Mouse (Mus musculus) right cerebral cortex, postnatal 25 days (tissue): ENCODE data around the gene Rhox6.
"Not testable (repeated sequence)": the region's sequence is repeated elsewhere in the genome, so short reads cannot be mapped to it uniquely, and the experiment has no call there.

Experiments
- DNase-seq: peaks from one replicate; pipeline ENCODE4 v3.0.0; 2022

Rhox6 gene

DNA sequence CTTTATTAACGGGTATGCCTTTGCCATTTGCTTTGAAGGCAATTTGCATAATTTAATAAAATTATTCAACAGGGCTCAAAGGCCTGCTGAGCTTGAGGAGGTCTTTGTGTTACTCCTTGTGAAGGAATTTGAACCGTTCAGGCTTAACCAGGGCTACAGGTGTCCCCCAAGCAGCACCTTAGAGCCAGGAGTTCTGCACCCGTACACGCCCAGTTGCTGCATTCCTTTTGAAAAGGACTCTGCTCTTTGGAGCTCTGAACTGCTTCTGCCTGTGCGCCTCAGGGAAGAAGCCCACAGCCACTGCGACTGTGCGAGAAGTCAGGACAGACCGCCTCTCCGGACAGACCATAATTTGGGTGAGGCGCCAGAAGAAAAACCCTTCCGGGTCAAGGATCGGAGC lies at the start of gene Rhox6:
Gene Rhox6 (plus strand): TSS at position 301 of the 400 bp plus-strand sequence.
- not testable (repeated sequence) for DNase-seq

DNA sequence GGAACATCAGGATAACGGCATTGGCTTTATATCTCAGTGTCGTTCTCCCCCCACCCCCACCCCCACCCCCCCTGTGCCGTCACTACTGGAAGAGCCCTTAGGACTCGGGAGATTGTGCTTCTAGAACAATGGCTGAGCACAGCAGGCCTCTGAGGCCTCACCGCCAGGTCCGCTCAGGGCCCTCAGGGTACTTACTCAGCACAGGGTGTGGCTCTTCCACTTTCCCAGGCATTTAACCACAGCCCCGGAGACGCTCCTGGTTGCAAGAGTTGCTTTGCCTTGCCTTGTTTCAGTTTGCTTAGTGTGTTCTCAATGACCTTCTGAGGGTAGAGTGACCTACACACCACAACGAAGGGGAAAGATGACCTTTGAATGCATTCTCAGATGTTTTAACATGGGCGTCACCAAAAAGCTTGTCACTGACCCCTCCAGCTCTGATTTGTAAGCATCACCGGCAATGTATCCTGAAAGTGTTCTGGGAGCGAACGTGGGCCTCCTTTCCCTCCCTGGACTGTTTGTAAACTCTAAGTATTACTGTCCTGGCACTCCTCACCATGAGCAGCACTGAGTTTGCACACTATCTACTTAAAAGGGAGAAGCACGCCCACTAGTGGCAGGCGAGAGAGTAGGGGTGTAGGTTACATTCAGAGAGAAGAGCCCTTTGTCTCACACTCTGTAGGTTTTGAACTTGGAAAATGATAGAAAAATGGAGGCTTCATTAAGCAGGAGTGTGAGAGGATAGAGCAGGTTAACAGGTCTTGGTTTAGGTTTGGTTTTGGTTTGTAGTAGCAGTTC lies 19.2 kb upstream of the Rhox6 start:
- DNase-seq, result no peak

- DNase-seq, result no peak
Observed at GRCm38 (mm10) chrX:37809396-37809795, 17.3 kb upstream of the Rhox6 start.

GRCm38 (mm10) chrX:37811179-37811578 lies 15.5 kb upstream of the Rhox6 start:
- no peak for DNase-seq

DNA sequence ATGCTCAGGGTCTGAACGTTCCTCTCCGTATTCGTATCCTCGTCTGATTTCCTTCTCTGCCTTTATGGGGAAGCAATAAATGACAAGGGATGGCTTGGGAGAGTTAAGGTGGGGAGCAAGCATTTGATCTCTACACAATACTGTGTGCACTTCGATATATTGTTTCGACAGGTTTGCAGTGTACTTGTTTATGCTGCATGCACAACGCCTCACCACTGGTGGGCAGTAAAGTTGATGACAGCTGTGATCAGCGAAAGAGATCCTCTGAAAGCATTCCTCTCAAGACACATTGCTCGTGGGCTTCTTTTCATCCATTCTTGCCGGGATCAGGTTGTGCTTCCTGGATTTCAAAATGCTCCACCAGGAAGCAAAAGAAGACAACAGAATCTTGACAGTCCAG lies 11.0 kb upstream of the Rhox6 start:
- no peak for DNase-seq

GRCm38 (mm10) chrX:37831386-37831785 lies 4.7 kb downstream of the Rhox6 start, which contains the start of gene Rhox7a:
Rhox7a (plus strand) TSS chrX:37831686.
- not testable (repeated sequence) for DNase-seq

DNA sequence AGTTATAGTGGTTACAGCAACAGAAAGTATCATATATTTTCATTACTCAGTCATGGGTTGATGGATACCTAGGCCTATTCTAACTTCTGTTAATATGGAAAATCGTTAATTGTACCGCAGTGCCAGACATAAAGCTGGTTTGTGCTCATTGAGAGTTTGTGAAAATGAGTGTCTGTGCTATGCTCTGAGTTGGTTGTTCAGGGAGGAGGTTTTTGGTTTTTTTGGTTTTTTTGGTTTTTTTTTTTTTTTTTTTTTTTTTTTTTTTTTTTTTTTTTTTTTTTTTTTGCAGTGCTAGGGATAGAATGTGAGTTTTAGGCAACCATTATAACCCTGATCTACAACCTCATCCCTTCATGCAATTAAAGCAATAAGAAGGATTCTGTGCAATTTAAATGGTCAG lies 44.9 kb downstream of the Rhox6 start:
- DNase-seq, result no peak

DNA sequence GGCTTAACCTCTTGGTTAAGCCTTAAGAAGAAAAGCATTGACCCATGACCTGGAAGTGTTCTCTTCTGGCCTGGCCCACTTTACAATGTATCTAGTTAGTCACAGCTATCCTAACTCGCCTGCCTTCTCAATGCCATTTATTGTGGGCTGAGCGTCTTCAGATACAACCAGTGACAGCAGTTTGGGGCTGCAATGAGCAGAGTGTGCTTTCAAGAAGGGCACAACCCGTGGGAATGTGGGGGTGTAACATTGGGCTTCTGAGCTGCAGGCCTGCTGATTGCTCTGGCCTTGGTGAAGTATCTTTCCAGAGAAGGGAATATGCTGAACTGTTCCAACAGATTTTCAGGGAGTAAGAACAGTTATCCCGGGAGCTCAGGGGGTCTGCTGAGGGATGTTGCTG lies 52.1 kb downstream of the Rhox6 start, which contains the start of gene Rhox8:
Gene Rhox8 (minus strand): TSS at position 101 of the 400 bp plus-strand sequence.
- DNase-seq, result no peak
